Mouse (Mus musculus): ENCODE measurements around the gene Rras2. TPM values are rescaled to one million over a fixed set of nuclear protein-coding genes. Genes with fewer than 3 reads are reported as not detected.

Gene Rras2
- polyA plus RNA-seq (2015; fragmentation: Nextera tagmentation; extraction: Ambion mirVana), result 46.3 and 51.2 TPM in 2 replicates

DNA sequence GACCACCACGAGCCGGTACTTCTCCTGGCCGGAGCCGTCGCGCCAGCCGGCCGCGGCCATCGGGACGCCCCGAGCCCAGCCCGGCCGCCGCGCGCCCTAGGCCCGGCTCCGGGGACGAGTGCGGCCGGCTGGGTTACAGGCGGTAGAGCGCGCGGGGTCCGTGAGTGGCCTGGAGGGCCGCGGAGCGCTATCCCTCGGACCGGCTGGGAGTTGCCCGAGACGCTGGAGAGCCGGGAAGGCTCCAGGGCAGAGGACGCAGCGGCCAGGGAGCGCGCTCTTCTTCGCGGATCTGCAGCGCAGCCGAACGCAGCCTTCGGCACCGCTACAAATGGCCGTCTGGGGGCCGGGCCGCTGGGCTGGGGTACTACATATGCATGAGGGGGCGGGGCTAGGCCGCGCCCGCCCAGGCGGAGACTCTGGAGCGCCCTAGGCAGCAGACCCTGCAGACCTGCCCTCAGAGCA is at the start of gene Rras2:
Rras2 (minus strand) TSS at position 338 of the 462 bp plus-strand sequence.
- no peak for TF ChIP-seq CTCF (IDR thresholded peaks at IDR 0.05; ENCODE audit: low read depth)
- WGBS, result under 1% methylated on average over 55 of the region's 55 CpGs
- Histone ChIP-seq H3K27ac (peak within 1 kb of the TSS; percentile 92), H3K4me2 (ENCODE audit: low read length) (peak within 1 kb of the TSS; percentile 81), H3K4me3 (replicated peaks; ENCODE audit: low read depth, low read length) (peak within 1 kb of the TSS; percentile 68), H3K4me1 (replicated peaks; ENCODE audit: insufficient read depth, low read length) (peaks cover 5% of the 10 kb centered on the region; the same call in 1 of the 2 replicates), H3K9ac (ENCODE audit: low read depth, low read length) (peak within 1 kb of the TSS; percentile 85), H3K36me3 (ENCODE audit: insufficient read depth, low read length) (no peaks in the 10 kb centered on the region), H3K27me3 (ENCODE audit: insufficient read depth, low read length) (no peaks in the 10 kb centered on the region), H3K9me3 (replicated peaks; ENCODE audit: low read length) (no peaks in the 10 kb centered on the region)
- ATAC-seq (replicated peaks; ENCODE audit: low FRiP score, low read depth) (peak; percentile 97), DNase-seq (ENCODE audit: low spot score) (peak; percentile 94)

DNA sequence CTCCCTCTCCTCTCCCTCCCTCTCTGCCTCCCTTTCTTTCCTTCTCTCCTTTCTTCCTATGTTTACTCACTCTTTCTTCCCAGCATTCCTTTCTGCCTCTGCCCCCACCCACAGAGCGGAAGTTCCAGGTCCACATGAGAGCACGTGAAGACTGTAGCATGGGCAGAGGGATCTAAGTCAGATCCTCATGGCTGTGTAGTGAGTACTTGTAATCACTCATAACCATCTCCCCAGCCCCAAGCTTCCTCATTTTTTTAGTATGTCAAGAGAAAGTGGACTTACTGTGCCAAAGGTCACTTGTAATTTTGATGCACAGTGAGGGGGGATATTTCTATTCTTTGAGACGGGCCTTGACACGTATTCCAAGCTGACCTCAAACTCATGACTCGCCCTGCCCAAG is 45.4 kb upstream of the Rras2 start:
- no peaks in the 10 kb centered on the region for H3K27me3 ChIP-seq (ENCODE audit: insufficient read depth, low read length)
- no peak for TF ChIP-seq CTCF (IDR thresholded peaks at IDR 0.05; ENCODE audit: low read depth)
- H3K4me2 ChIP-seq (ENCODE audit: low read length), result no peak overlapping the region
- no peak for ATAC-seq (replicated peaks; ENCODE audit: low FRiP score, low read depth)
- DNase-seq (ENCODE audit: low spot score), result no peak
- no peak overlapping the region for H3K4me3 ChIP-seq (replicated peaks; ENCODE audit: low read depth, low read length)
- H3K4me1 ChIP-seq (replicated peaks; ENCODE audit: insufficient read depth, low read length), result no peaks in the 10 kb centered on the region
- no peak overlapping the region for H3K27ac ChIP-seq
- H3K9me3 ChIP-seq (replicated peaks; ENCODE audit: low read length), result no peaks in the 10 kb centered on the region
- 83% methylated on average over 5 of the region's 5 CpGs for WGBS
- no peaks in the 10 kb centered on the region for H3K36me3 ChIP-seq (ENCODE audit: insufficient read depth, low read length)
- no peak overlapping the region for H3K9ac ChIP-seq (ENCODE audit: low read depth, low read length)

GRCm38 (mm10) chr7:114161101-114161500 is 43.5 kb upstream of the Rras2 start:
- no peak overlapping the region for H3K4me2 ChIP-seq (ENCODE audit: low read length)
- H3K4me3 ChIP-seq (replicated peaks; ENCODE audit: low read depth, low read length), result no peak overlapping the region
- no peaks in the 10 kb centered on the region for H3K36me3 ChIP-seq (ENCODE audit: insufficient read depth, low read length)
- no peaks in the 10 kb centered on the region for H3K4me1 ChIP-seq (replicated peaks; ENCODE audit: insufficient read depth, low read length)
- WGBS, result 74% methylated on average over 8 of the region's 8 CpGs
- no peak overlapping the region for H3K27ac ChIP-seq
- DNase-seq (ENCODE audit: low spot score) (no peak), ATAC-seq (replicated peaks; ENCODE audit: low FRiP score, low read depth) (no peak)
- TF ChIP-seq CTCF (IDR thresholded peaks at IDR 0.05; ENCODE audit: low read depth), result no peak
- no peak overlapping the region for H3K9ac ChIP-seq (ENCODE audit: low read depth, low read length)
- no peaks in the 10 kb centered on the region for H3K27me3 ChIP-seq (ENCODE audit: insufficient read depth, low read length)
- H3K9me3 ChIP-seq (replicated peaks; ENCODE audit: low read length), result no peaks in the 10 kb centered on the region

GRCm38 (mm10) chr7:114157716-114158278 is 40.2 kb upstream of the Rras2 start:
- Histone ChIP-seq H3K4me3 (replicated peaks; ENCODE audit: low read depth, low read length) (no peak overlapping the region), H3K27me3 (ENCODE audit: insufficient read depth, low read length) (no peaks in the 10 kb centered on the region), H3K9ac (ENCODE audit: low read depth, low read length) (no peak overlapping the region), H3K4me2 (ENCODE audit: low read length) (no peak overlapping the region), H3K9me3 (replicated peaks; ENCODE audit: low read length) (no peaks in the 10 kb centered on the region), H3K4me1 (replicated peaks; ENCODE audit: insufficient read depth, low read length) (no peaks in the 10 kb centered on the region), H3K27ac (no peak overlapping the region), H3K36me3 (ENCODE audit: insufficient read depth, low read length) (no peaks in the 10 kb centered on the region)
- no peak for DNase-seq (ENCODE audit: low spot score)
- TF ChIP-seq CTCF (IDR thresholded peaks at IDR 0.05; ENCODE audit: low read depth), result no peak
- WGBS, result 84% methylated on average over 12 of the region's 12 CpGs
- ATAC-seq (replicated peaks; ENCODE audit: low FRiP score, low read depth), result no peak

DNA sequence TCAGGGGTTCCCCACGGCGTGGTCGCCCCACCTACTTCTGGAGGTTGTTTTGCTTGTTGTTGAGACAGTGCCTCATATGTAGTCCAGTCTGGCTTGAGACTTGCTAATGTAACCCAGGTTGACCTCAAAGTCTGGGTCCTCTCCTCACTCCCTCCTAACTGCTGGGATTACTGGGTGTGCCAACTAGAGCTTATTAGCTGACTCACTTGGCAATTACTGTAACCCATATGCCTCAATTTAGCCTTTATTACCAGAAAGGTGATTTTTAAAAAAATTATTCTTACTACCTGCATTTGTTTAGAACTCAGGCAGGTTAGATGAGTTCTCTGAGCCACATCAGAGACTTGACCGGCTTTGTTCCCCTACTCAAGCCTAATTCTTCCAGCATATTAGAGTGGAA is 38.8 kb upstream of the Rras2 start:
- Histone ChIP-seq H3K4me1 (replicated peaks; ENCODE audit: insufficient read depth, low read length) (no peaks in the 10 kb centered on the region), H3K9ac (ENCODE audit: low read depth, low read length) (no peak overlapping the region), H3K4me3 (replicated peaks; ENCODE audit: low read depth, low read length) (no peak overlapping the region), H3K9me3 (replicated peaks; ENCODE audit: low read length) (no peaks in the 10 kb centered on the region), H3K36me3 (ENCODE audit: insufficient read depth, low read length) (no peaks in the 10 kb centered on the region), H3K4me2 (ENCODE audit: low read length) (no peak overlapping the region), H3K27me3 (ENCODE audit: insufficient read depth, low read length) (no peaks in the 10 kb centered on the region), H3K27ac (no peak overlapping the region)
- ATAC-seq (replicated peaks; ENCODE audit: low FRiP score, low read depth), result no peak
- TF ChIP-seq CTCF (IDR thresholded peaks at IDR 0.05; ENCODE audit: low read depth), result no peak
- 97% methylated on average over 4 of the region's 4 CpGs for WGBS
- DNase-seq (ENCODE audit: low spot score), result no peak

GRCm38 (mm10) chr7:114155053-114155865 is 37.7 kb upstream of the Rras2 start:
- Histone ChIP-seq H3K4me2 (ENCODE audit: low read length) (no peak overlapping the region), H3K9ac (ENCODE audit: low read depth, low read length) (no peak overlapping the region), H3K9me3 (replicated peaks; ENCODE audit: low read length) (no peaks in the 10 kb centered on the region), H3K36me3 (ENCODE audit: insufficient read depth, low read length) (no peaks in the 10 kb centered on the region), H3K27me3 (ENCODE audit: insufficient read depth, low read length) (no peaks in the 10 kb centered on the region), H3K27ac (no peak overlapping the region), H3K4me1 (replicated peaks; ENCODE audit: insufficient read depth, low read length) (no peaks in the 10 kb centered on the region), H3K4me3 (replicated peaks; ENCODE audit: low read depth, low read length) (no peak overlapping the region)
- DNase-seq (ENCODE audit: low spot score) (no peak), ATAC-seq (replicated peaks; ENCODE audit: low FRiP score, low read depth) (no peak)
- 49% methylated on average over 5 of the region's 5 CpGs for WGBS
- no peak for TF ChIP-seq CTCF (IDR thresholded peaks at IDR 0.05; ENCODE audit: low read depth)
